Mouse (Mus musculus) olfactory bulb, adult 2 months (tissue): ENCODE data around the gene Ccdc148. TPM values are rescaled to one million over a fixed set of nuclear protein-coding genes. Genes with fewer than 3 reads are reported as not detected.

Source experiments
- H3K27ac ChIP-seq: fragments of 200-500 bp; 2 replicates; pipeline ENCODE4 v1.5.1; 2012; ENCODE audit warnings: low read depth, low read length; ENCODE audit not compliant: insufficient read depth
- H3K4me1 ChIP-seq: fragments of 200-500 bp; 2 replicates; pipeline ENCODE4 v1.6.1; 2012; ENCODE audit warnings: low read length; ENCODE audit not compliant: control insufficient read depth, insufficient read depth
- H3K4me3 ChIP-seq: fragments of 200-500 bp; 2 replicates; pipeline ENCODE4 v1.5.1; 2012; ENCODE audit warnings: mild to moderate bottlenecking, low read depth, low read length, moderate library complexity; ENCODE audit not compliant: insufficient read depth
- CTCF ChIP-seq: fragments of 200-500 bp; IDR thresholded peaks from 2 replicates; pipeline ENCODE4 v1.5.1; 2012; ENCODE audit warnings: low read depth, mild to moderate bottlenecking, low read length, moderate library complexity; ENCODE audit not compliant: insufficient read depth
- POLR2A ChIP-seq: fragments of 200-500 bp; IDR thresholded peaks from 2 replicates; pipeline ENCODE4 v1.6.1; 2012; ENCODE audit warnings: mild to moderate bottlenecking, low read depth, low read length, moderate library complexity; ENCODE audit not compliant: insufficient read depth
- WGBS: fragments of 180-500 bp; shearing (Covaris S2); methylation state at CpG from one replicate; pipeline ENCODE4 v1.1.7; 2018; 5-methylcytosine and 5-hydroxymethylcytosine counted together
- polyA plus RNA-seq: library from polyadenylated mRNA; stranded (reverse); fragments of >200 nt; gene quantifications from 2 replicates; pipeline ENCODE4 v1.2.4, GENCODE M21; 2012; ENCODE audit warnings: low replicate concordance; ENCODE audit not compliant: missing spikeins, insufficient read depth, insufficient read length

Gene Ccdc148
- polyA plus RNA-seq, 1 experiment: not detected

DNA sequence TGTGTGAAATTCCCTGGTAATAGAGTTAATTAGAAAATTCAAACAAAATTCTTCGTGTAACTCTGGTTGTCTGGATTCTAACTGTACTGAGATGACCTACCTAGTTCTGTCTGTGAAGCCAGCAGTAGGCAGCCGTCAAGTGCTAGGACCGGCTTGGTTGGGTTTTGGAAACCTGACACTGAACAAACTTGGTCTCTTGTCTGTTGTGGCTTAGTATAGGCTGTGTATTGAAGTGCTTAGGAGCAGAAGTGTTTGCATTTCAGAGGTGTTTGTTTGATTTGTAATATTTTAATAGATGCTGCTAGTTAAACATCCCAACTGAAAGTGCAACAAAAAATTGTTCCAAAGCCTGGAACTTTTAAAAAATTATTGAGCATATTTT, 9.7 kb upstream of the Ccdc148 start:
- Histone ChIP-seq H3K4me3 (no peak overlapping the region), H3K4me1 (peaks cover 6% of the 10 kb centered on the region), H3K27ac (no peak overlapping the region)
- WGBS: 74% methylated on average over 3 of the region's 3 CpGs
- TF ChIP-seq POLR2A (no peak), CTCF (no peak)

- WGBS: 72% methylated on average over 9 of the region's 9 CpGs
Measured at GRCm38 (mm10) chr2:59169572-59170207, 9.2 kb upstream of the Ccdc148 start.

DNA sequence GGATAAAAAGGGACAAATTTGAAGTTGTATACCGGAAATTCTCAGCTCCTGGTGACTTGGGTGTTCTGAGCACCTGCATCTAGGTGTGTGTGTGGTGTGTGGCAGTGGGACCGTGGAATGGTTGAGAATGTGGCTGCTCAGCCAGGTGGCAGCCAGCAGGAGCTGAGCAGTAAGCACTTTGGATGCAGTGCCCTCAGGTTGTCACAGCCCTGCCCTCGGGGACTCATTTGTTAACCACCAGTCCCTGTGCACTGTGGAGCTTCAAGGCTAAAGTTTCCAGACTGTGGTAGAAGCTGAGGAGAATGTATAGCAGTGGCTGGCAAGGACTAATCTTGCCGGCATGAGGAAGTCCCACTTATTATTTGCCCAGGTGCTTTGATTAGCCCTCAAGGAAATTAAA, 7.3 kb upstream of the Ccdc148 start:
- TF ChIP-seq CTCF: no peak
- Histone ChIP-seq H3K4me1 (peaks cover 9% of the 10 kb centered on the region), H3K27ac (no peak overlapping the region), H3K4me3 (no peak overlapping the region)
- WGBS: 86% methylated on average over 4 of the region's 4 CpGs

More at GRCm38 (mm10) chr2:59169572-59170207, 9.2 kb upstream of the Ccdc148 start:
- Histone ChIP-seq H3K4me1 (peaks cover 6% of the 10 kb centered on the region), H3K27ac (no peak overlapping the region), H3K4me3 (no peak overlapping the region)
- TF ChIP-seq POLR2A: no peak
- TF ChIP-seq CTCF: no peak

GRCm38 (mm10) chr2:59166976-59167375, 6.5 kb upstream of the Ccdc148 start:
- Histone ChIP-seq H3K27ac (no peak overlapping the region), H3K4me1 (peaks cover 9% of the 10 kb centered on the region), H3K4me3 (no peak overlapping the region)
- 90% methylated on average over 4 of the region's 4 CpGs for WGBS
- TF ChIP-seq CTCF (no peak), POLR2A (no peak)

GRCm38 (mm10) chr2:59162285-59162600, 1.8 kb upstream of the Ccdc148 start:
- Histone ChIP-seq H3K4me1 (peaks cover 5% of the 10 kb centered on the region), H3K4me3 (no peak overlapping the region), H3K27ac (peak overlapping the region; percentile 55)
- TF ChIP-seq POLR2A: no peak
- TF ChIP-seq CTCF: no peak
- 11% methylated on average over 8 of the region's 8 CpGs for WGBS

- TF ChIP-seq CTCF: 0 out of 2 replicates have a peak, but pooled peaks have one; percentile 16
- TF ChIP-seq POLR2A: no peak; the same call in none of the 2 replicates
- Histone ChIP-seq H3K27ac (peak overlapping the region; percentile 74), H3K4me3 (peak overlapping the region; percentile 93), H3K4me1 (peaks cover 5% of the 10 kb centered on the region)
- under 1% methylated on average over 74 of the region's 74 CpGs for WGBS
Measured at GRCm38 (mm10) chr2:59161441-59162284, 1.2 kb upstream of the Ccdc148 start.

DNA sequence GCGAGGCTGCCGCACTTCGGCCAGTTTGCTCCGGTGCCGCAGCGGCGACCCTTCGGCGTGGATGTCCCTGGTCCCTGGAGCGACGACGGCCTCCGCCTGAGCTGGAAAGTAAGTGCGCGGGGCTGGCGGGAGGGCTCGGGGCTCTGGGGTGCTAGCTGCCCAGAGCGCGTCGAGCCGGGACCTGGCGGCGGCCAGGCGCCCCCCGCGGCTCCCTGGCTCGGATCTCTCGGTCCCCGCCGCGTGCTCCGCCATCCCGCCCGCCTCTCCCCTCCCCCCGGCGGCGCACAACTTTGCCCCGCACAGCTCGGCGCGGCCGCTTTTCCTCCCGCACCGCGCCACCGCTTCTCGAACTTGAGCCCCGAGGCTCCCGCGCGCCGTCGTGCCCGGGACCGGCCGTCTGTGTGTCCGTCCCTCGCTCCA, 548 bp upstream of the Ccdc148 start:
- TF ChIP-seq CTCF (no peak), POLR2A (no peak; the same call in 1 of the 2 replicates)
- Histone ChIP-seq H3K27ac (peak overlapping the region; percentile 74), H3K4me3 (peak overlapping the region; percentile 93), H3K4me1 (peaks cover 5% of the 10 kb centered on the region)
- WGBS: under 1% methylated on average over 58 of the region's 58 CpGs

DNA sequence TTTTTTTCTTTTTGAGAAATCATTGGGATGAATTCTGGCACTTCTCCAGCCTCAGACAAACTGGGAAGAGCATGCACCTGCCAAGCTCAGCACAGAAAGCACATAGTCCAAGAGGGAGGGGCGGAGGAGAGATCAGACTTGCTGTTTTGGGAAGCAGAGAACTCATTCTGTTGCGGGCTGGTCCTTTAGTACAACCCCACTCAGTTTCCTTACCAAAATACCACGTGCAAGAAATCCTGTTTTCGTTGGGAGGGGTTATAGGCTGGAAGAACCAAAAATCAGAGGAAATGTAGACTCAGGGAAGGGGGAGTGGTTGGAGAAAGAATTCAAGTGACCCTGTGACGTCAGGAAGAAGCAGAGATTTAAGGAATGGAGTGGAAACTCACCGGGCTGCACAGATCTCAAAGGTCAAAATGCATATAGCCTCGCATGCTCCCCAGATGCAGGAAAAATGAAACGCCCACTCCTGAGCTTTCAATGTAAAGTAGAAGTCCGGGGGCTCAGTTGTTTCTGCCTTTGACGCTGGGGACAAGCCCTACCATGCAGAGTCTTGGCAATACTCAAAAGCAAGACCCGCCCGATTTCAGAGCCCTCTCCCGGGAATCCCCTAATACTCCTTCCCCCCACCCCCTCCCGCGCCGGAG, 400 bp downstream of the Ccdc148 start:
- Histone ChIP-seq H3K4me1 (peaks cover 5% of the 10 kb centered on the region), H3K27ac (no peak overlapping the region), H3K4me3 (peak overlapping the region; percentile 61)
- WGBS: under 1% methylated on average over 16 of the region's 16 CpGs
- TF ChIP-seq CTCF (no peak), POLR2A (no peak)

- WGBS: 54% methylated on average over 2 of the region's 2 CpGs
- Histone ChIP-seq H3K4me1 (peaks cover 2% of the 10 kb centered on the region; the same call in 1 of the 2 replicates), H3K27ac (no peak overlapping the region), H3K4me3 (no peak overlapping the region)
- TF ChIP-seq POLR2A: no peak
Measured at GRCm38 (mm10) chr2:59158117-59158516, 2.4 kb downstream of the Ccdc148 start.
